Mouse (Mus musculus) bone marrow, adult 2 months (tissue): ENCODE measurements at regions not wholly inside any gene's neighbourhood (a gene's known extent, or its start where the extent isn't known, plus 50 kb on each side); places are given as distances from the start of the nearest gene placed in this dataset.

Experiments
- CTCF ChIP-seq: fragments of 200-500 bp; IDR thresholded peaks from 2 replicates; pipeline ENCODE4 v1.5.1; 2011; ENCODE audit warnings: low read length, control low read depth; ENCODE audit not compliant: control insufficient read depth, insufficient read depth
- POLR2A ChIP-seq: fragments of 200-500 bp; IDR thresholded peaks from 2 replicates; pipeline ENCODE4 v1.6.1; 2011; ENCODE audit warnings: low read depth, mild to moderate bottlenecking, control low read depth, low read length, borderline replicate concordance; ENCODE audit not compliant: control insufficient read depth

- TF ChIP-seq CTCF = no peak
- TF ChIP-seq POLR2A = no peak
Observed at GRCm38 (mm10) chr13:52154111-52154843, 307.8 kb downstream of the Gadd45g start.
